In genomic region chr1:39430020-39430419, GRCm38 (mm10) we compare ENCODE assay signal across 17 mouse cellular contexts. TPM values are rescaled to one million over a fixed set of nuclear protein-coding genes. Genes with fewer than 3 reads are reported as not detected.
DNase-seq lines count a peak whose midpoint lies in the region; ATAC-seq and TF ChIP-seq lines count a peak whose summit lies in the region.
"Had no signal": no experiment of that assay in that cellular context is flagged by ENCODE, and none has a peak within 500 bp of the region (broad histone marks: within the 10 kb centered on the region; RNA-seq: fewer than 3 reads in every experiment).

No protein-coding gene starts in this region.

- 20% methylated on average over 9 of the region's 9 CpGs for WGBS in heart, embryonic 13.5 days
- 20% methylated on average over 9 of the region's 9 CpGs for WGBS in liver, embryonic 13.5 days (ENCODE audit: insufficient replicate concordance)
- WGBS in stomach, embryonic 16.5 days, result 33% methylated on average over 9 of the region's 9 CpGs
- 61% methylated on average over 9 of the region's 9 CpGs for WGBS in kidney, adult 2 months

- H3K9me3 ChIP-seq in heart, embryonic 13.5 days, result no peaks in the 10 kb centered on the region
- no peaks in the 10 kb centered on the region for H3K9me3 ChIP-seq in liver, embryonic 13.5 days (replicated peaks)
- H3K9me3 ChIP-seq in stomach, embryonic 16.5 days (replicated peaks; ENCODE audit: control insufficient read depth, low read length), result no peaks in the 10 kb centered on the region
- H3K9me3 ChIP-seq: embryonic facial prominence, embryonic 13.5 days; midbrain, embryonic 12.5 days had no signal

- peaks cover 11% of the 10 kb centered on the region for H3K36me3 ChIP-seq in heart, embryonic 13.5 days
- peaks cover 7% of the 10 kb centered on the region; the same call in 1 of the 2 replicates for H3K36me3 ChIP-seq in liver, embryonic 13.5 days
- H3K36me3 ChIP-seq in stomach, embryonic 16.5 days (ENCODE audit: control insufficient read depth, insufficient read depth, low read length), result no peaks in the 10 kb centered on the region
- H3K36me3 ChIP-seq in kidney, adult 2 months (ENCODE audit: control insufficient read depth, insufficient read depth, low read length), result no peaks in the 10 kb centered on the region
- H3K36me3 ChIP-seq: embryonic facial prominence, embryonic 13.5 days; midbrain, embryonic 12.5 days had no signal

- no peak for TF ChIP-seq CTCF in kidney, adult 2 months (conservative IDR thresholded peaks at IDR 0.05; ENCODE audit: insufficient read depth, insufficient read length, low read depth, low read length)

- 0 out of 2 replicates have a peak overlapping the region, but pooled peaks have one; percentile 47 for H3K9ac ChIP-seq in heart, embryonic 13.5 days
- peak overlapping the region; percentile 27 for H3K9ac ChIP-seq in liver, embryonic 13.5 days
- H3K9ac ChIP-seq in stomach, embryonic 16.5 days (ENCODE audit: low read length), result no peak overlapping the region
- H3K9ac ChIP-seq: embryonic facial prominence, embryonic 13.5 days; midbrain, embryonic 12.5 days had no signal

- no peaks in the 10 kb centered on the region for H3K27me3 ChIP-seq in heart, embryonic 13.5 days (replicated peaks)
- H3K27me3 ChIP-seq in liver, embryonic 13.5 days, result no peaks in the 10 kb centered on the region
- no peaks in the 10 kb centered on the region for H3K27me3 ChIP-seq in stomach, embryonic 16.5 days (ENCODE audit: control insufficient read depth, insufficient read depth, low read length)
- no peaks in the 10 kb centered on the region for H3K27me3 ChIP-seq in kidney, adult 2 months (replicated peaks; ENCODE audit: control insufficient read depth, insufficient read depth, low read length)
- H3K27me3 ChIP-seq: embryonic facial prominence, embryonic 13.5 days; midbrain, embryonic 12.5 days had no signal

- H3K4me3 ChIP-seq in heart, embryonic 13.5 days, result no peak overlapping the region
- H3K4me3 ChIP-seq in liver, embryonic 13.5 days (replicated peaks), result peak overlapping the region; percentile 3; the same call in 1 of the 2 replicates
- no peak overlapping the region for H3K4me3 ChIP-seq in stomach, embryonic 16.5 days (replicated peaks; ENCODE audit: low read length)
- no peak overlapping the region for H3K4me3 ChIP-seq in kidney, adult 2 months (ENCODE audit: insufficient read depth, low read depth, low read length)
- H3K4me3 ChIP-seq: embryonic facial prominence, embryonic 13.5 days; midbrain, embryonic 12.5 days; myocyte had no signal

- peaks cover 22% of the 10 kb centered on the region for H3K4me1 ChIP-seq in heart, embryonic 13.5 days
- peaks cover 46% of the 10 kb centered on the region for H3K4me1 ChIP-seq in liver, embryonic 13.5 days (replicated peaks)
- H3K4me1 ChIP-seq in stomach, embryonic 16.5 days (ENCODE audit: control insufficient read depth, insufficient read depth, low read length), result 0 out of 2 replicates have a peak, but pooled peaks cover 2% of the 10 kb centered on the region
- H3K4me1 ChIP-seq in kidney, adult 2 months (ENCODE audit: control insufficient read depth, insufficient read depth, low read length), result no peaks in the 10 kb centered on the region
- H3K4me1 ChIP-seq: midbrain, embryonic 12.5 days had no signal

- H3K27ac ChIP-seq in heart, embryonic 13.5 days (replicated peaks), result no peak overlapping the region
- H3K27ac ChIP-seq in liver, embryonic 13.5 days, result peak overlapping the region; percentile 74
- H3K27ac ChIP-seq in stomach, embryonic 16.5 days (ENCODE audit: low read length), result no peak overlapping the region
- H3K27ac ChIP-seq in kidney, adult 2 months (ENCODE audit: insufficient read depth, low read depth, low read length), result no peak overlapping the region
- H3K27ac ChIP-seq: embryonic facial prominence, embryonic 13.5 days; midbrain, embryonic 12.5 days had no signal

- no peak for DNase-seq in heart, postnatal 4 days
- peak; percentile 60 for DNase-seq in liver, embryonic 13.5 days
- DNase-seq in adrenal gland, postnatal 36 days, result no peak
- DNase-seq in thymus, adult 18-20 months, result no peak
- DNase-seq in kidney, adult 2 months, result no peak
- DNase-seq: cerebellum, adult 11 months; heart, adult 11 months; heart, postnatal 14 days; kidney, postnatal 10 days; layer of hippocampus, adult 9-11 months; thymus, postnatal 4 days had no signal

- TF ChIP-seq POLR2A in kidney, adult 2 months (IDR thresholded peaks at IDR 0.05; ENCODE audit: low read depth, low read length), result no peak

- H3K4me2 ChIP-seq in heart, embryonic 13.5 days, result no peak overlapping the region
- peak overlapping the region; percentile 49 for H3K4me2 ChIP-seq in liver, embryonic 13.5 days
- H3K4me2 ChIP-seq in stomach, embryonic 16.5 days (ENCODE audit: low read depth, low read length), result no peak overlapping the region
- H3K4me2 ChIP-seq: embryonic facial prominence, embryonic 13.5 days; midbrain, embryonic 12.5 days had no signal

- ATAC-seq in heart, embryonic 13.5 days (ENCODE audit: extremely low read depth, insufficient number of reproducible peaks, low FRiP score, low TSS enrichment), result no peak
- peak; percentile 24; the same call in 1 of the 2 replicates for ATAC-seq in common myeloid progenitor, adult 5-6 weeks (replicated peaks; ENCODE audit: low read depth, poor library complexity, severe bottlenecking)
- ATAC-seq in liver, embryonic 13.5 days (ENCODE audit: low read depth), result peak; percentile 89
- ATAC-seq in stomach, embryonic 16.5 days (ENCODE audit: insufficient read depth, low FRiP score), result peak; percentile 73; the same call in 1 of the 2 replicates

RNA-seq across cellular contexts. Expression of gene Tbc1d8, which starts 48.5 kb away (rescaled TPM):
- polyA plus RNA-seq in heart, embryonic 13.5 days (2015; fragmentation: Nextera tagmentation; extraction: Ambion mirVana), result 11.5 and 11.7 TPM in 2 replicates
- 1 to 10 TPM; 8.1 to 8.9 TPM for total RNA-seq in heart, postnatal 4 days (2021)
- total RNA-seq in common myeloid progenitor, adult 5-6 weeks (2017), result 4.1 and 6.7 TPM in 2 replicates
- polyA plus RNA-seq in liver, embryonic 13.5 days (2015; fragmentation: Nextera tagmentation; extraction: Ambion mirVana), result 2.7 and 3.0 TPM in 2 replicates
- polyA plus RNA-seq in stomach, embryonic 16.5 days (2015; fragmentation: Nextera tagmentation; extraction: Ambion mirVana), result 10.3 and 11.6 TPM in 2 replicates
- 10 to 100 TPM in 1 of 2 experiments, 1 to 10 TPM in 1; 6.9 to 18.7 TPM for total RNA-seq in adrenal gland, postnatal 36 days (2021)
- 5.1 and 5.2 TPM in 2 replicates for polyA plus RNA-seq in kidney, adult 2 months (2012; rRNA removed)
